Mouse (Mus musculus) sigmoid colon, adult 10 weeks (tissue): ENCODE results near the gene Tob1. TPM values are rescaled to one million over a fixed set of nuclear protein-coding genes. Genes with fewer than 3 reads are reported as not detected.

Source experiments
- polyA plus RNA-seq: library from polyadenylated mRNA; stranded (reverse); fragments of 350-450 nt; fragmentation: Illumina TruSeq; extraction: RNeasy Lipid Tissue Mini Kit (QIAGEN cat#74804); gene quantifications from one replicate; pipeline ENCODE4 v1.2.3, GENCODE M21; 2014; ENCODE audit warnings: low read depth, low replicate concordance

Tob1 gene
- polyA plus RNA-seq, result 330 TPM

GRCm38 (mm10) chr11:94211124-94211603 is at the start of gene Tob1:
Gene Tob1 (plus strand): TSS chr11:94211454.

GRCm38 (mm10) chr11:94245955-94246788 is 34.9 kb downstream of the Tob1 start, which contains the start of gene Wfikkn2:
Gene Wfikkn2 (minus strand): TSS chr11:94246005.

Other genes starting within 250 kb of the Tob1 start
- gene Gm20390, start 243.2 kb upstream of the Tob1 start, polyA plus RNA-seq, result not detected
- 7.1 TPM for gene Nme1, start 242.9 kb upstream of the Tob1 start, polyA plus RNA-seq
- gene Spag9, start 215.4 kb upstream of the Tob1 start, polyA plus RNA-seq, result 133 TPM
- 0.38 TPM for gene Wfikkn2, start 34.6 kb downstream of the Tob1 start, polyA plus RNA-seq
- 53.8 TPM for gene Gm21885, start 70.4 kb downstream of the Tob1 start, polyA plus RNA-seq
- gene Luc7l3, start 110.5 kb downstream of the Tob1 start, polyA plus RNA-seq, result 403 TPM
- gene Ankrd40, start 116.5 kb downstream of the Tob1 start, polyA plus RNA-seq, result 66.3 TPM
- gene Abcc3, start 181.5 kb downstream of the Tob1 start, polyA plus RNA-seq, result 21.5 TPM